Mouse (Mus musculus) urinary bladder, postnatal 25 days (tissue): ENCODE results near the gene Gpd1l.

Experiments
- DNase-seq: peaks from one replicate; pipeline ENCODE4 v3.0.0; 2022; ENCODE audit warnings: low spot score

Gene Gpd1l

DNA sequence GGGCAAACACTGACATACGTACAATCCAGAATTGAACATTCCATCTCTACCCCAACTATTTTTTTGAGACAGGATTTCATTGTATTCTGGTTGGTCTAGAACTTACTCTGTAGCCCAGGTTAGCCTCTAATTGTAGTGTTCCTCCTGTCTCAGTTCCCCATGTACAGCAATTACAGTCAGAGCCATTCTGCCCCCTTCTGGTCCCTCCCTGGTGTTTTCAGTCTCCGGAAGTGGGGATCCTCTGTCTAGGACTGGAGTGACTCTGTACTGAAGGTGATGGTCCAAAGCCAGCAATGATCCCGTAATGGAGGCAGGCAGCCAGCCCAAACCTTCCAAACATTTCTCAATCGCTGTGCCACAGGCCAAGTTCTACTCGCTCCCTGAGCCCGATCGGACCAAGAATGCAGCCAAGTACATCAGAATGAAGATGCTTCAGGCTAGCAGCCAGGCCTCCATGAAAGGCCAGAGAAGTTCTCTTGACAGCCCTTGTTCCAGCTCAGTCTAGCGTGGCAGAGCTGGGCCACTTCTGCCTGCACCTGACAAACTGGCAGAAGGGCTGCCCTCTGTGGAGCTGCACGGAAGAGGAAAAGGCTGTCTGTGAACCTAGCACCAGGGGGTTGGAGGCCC is 3.2 kb downstream of the Gpd1l start:
- DNase-seq, result peak; percentile 60

DNA sequence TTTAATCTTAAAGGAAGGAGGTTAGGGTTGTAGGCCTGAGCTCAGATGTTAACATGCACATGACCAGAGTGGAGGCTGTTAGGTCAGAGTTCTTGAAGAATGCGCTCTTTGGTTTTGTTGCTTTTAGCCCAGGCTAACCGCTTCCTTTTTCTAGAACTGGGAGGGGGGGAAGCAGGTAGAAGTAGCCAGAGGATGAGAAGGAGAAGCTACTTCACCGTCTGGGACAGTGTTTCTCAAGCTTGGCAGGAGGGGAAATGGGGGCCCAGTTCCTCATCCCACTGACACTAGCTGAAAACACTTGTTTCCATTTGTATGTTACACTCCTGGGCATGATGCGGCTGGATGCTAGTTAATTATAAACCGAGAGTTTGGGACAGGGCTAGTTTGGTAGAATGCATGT is 8.2 kb downstream of the Gpd1l start:
- no peak for DNase-seq

DNA sequence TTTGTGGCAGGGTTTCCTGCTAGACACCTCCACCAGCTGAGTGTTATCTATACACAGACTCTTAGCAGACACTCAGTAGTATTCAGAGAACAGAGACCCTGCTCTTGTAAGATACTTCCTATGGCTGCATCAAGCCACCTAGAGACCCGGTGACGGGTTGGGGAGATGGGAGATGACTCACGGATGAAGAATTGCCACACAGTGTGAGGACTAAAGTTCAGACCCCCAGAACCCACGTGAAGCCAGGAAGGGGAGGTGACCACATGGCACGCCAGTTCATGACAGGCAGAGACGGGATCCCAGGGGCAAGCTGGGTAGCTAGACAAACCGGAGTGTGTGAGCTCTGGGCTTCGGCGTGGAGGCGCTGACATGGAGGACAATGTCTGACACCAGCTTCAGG is 8.7 kb downstream of the Gpd1l start:
- no peak for DNase-seq

DNA sequence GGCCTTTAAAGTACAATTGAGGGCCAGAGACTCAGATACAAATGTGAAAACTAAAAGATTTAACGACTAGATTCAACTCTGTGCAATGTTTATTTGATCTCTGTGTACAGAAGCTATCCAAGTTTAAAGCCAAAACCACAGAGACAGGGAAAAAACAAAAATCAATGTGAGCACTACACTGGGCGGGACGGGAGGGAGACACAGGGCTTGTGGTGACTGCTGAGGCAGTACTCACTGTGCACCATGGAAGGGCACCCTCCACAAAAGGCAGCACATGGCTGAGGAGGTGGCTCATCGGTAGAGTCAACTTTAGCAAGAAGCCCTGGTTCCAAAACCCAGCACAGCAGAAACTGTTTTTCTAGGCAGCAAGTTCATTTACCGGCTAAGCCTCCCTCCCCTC is 9.3 kb downstream of the Gpd1l start:
- DNase-seq, result no peak

DNA sequence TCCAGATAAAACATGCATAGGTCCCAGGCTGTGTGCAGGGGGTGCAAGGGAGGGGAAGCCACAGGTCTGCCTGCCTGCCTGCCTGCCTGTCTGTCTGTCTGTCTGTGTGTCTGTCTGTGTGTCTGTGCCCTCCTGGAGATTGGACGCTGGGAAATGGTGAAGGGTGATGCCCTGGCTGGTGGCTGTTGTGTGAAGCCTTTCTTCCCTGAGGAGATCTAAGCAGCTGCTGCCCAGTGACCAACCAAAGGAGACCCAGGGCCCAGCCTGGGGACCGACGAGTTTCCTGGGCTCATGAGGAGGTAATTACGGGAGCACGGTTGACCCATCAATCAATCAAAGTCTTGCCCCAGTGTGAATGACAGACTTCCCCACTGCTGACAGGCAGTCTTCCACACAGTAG is 11.6 kb downstream of the Gpd1l start:
- no peak for DNase-seq

DNA sequence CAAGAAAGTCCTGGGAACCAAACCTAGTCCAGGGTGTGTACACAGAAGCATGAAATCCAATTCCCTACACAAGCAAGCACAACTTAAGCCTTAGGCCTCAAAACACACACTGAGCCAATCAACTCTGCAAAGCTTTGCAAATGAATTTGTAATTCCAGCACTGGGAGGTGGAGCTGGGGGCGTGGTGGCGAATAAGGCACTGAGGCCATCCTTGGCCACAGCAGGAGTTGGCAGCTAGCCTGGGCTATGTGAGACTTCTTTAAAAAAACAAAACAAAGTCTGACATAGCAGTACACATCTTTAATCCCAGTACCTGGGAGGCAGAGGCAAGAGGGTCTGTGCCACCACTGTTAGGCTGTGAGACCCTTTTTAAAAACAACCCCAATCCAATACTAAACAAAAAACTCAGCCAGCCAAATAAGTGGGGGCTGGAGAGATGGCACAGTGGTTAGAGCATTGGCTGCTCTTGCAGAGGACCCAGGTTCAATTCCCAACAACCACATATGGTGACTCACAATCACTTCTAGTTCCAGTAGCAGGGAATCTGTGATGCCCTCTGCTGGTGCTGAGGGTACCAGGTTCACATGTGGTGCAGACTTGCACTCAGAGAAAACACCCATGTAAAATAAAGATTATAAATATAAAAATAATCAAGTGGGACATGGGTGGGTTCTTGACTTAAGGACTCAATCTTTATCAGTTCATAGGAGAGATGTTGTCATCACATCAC is 12.3 kb downstream of the Gpd1l start:
- DNase-seq, result no peak

DNA sequence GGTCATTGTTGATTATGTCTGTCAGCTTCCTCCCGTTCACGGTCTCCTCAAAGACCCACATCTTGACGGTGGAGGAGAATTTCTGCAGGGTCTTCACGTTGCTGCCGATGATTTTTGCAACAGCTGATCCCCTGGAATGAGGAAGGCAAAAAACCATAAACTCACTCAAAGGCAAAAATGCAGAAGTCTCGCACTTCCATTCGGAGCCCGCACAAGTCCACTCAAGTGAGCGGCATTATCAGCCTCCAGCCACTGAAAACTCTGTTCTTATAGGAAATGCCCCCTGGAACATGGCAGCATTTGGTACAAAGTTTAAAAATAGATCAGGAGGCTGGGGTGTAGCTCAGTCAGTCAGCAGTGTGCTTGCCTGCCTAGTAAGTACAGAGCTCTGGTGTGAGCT is 13.2 kb downstream of the Gpd1l start:
- DNase-seq, result no peak

DNA sequence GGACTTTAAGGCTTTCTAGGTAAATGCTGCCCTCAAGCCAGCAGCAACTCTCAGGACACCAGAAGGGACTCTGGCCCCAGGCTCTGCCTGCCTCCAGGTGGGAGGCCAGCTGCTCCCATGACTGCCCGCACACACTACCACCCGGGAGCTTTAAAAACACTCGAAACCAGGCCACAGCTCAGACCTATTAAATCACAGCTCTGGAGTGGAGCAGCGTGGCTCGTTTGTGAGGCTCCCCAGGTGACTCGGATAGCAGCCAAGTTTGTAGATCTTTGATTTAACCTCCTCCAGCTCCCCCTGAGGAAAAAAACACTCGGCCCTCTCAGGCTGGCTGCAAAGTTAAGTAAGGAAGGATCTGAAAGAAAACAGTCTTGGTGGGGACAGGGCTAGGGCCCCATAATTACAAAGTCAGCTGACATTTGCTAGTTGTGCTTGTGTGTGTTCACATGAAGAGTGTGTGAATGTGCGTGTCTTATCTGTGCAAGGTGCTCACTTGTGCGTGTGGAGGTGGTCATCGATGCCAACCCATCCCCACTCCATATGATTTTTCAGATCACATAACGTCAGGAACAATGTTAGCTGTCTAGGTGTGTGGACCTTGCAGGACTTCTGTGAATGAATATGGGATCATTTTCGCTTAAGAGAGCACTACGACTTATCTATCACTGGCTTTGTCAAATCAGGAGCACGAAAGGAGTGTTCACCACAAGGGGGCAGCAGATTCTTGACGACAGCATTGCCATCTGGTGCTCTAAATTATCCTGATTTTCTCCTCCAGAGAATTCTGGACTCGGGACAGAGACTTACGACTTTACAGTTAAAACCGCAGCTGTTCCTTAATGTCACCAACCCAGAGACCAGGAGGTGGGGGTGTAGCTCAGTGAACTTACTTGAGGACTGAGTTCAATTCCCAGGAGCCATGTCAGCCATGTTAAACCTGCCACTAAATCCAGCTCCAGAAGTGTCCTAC is 20.8 kb downstream of the Gpd1l start:
- DNase-seq, result peak; percentile 74

DNA sequence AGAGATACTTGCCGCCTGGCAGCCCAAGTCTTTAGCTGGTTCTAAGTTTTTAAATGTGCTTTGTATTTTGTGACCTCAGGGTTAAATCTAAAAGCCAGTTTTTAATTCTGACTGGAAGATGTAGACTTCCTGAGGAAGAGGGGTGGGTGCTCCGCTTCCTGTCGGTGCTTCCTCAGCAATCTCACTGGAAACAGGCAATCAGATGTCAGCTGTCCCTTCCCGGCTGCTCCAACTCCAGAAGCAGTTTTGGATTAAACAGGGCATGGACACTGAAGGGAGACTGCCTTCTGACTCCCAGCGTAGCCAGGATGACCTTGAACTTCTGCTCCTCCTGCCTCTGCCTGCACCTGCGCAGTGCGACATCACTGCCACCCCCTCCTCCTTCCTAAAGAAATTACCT is 26.3 kb downstream of the Gpd1l start:
- no peak for DNase-seq

DNA sequence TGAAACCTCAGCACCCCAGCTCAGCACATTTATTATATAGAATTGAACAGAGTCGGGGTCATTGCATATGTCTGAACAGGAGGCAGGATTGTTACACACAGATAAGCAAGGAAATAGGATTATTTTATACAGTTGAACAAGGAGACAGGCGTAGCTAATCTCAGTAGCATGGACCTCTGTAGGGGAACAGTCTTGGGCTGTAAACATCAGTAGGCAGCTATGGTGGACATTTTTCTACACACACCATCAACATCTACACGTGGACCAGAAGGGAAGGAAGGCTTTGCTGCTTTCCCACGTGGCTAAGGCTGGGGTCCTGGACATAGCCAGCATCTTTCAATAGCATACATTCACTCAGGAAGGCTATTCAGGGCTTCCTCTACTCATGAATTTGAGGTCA is 37.9 kb downstream of the Gpd1l start:
- DNase-seq, result no peak

DNA sequence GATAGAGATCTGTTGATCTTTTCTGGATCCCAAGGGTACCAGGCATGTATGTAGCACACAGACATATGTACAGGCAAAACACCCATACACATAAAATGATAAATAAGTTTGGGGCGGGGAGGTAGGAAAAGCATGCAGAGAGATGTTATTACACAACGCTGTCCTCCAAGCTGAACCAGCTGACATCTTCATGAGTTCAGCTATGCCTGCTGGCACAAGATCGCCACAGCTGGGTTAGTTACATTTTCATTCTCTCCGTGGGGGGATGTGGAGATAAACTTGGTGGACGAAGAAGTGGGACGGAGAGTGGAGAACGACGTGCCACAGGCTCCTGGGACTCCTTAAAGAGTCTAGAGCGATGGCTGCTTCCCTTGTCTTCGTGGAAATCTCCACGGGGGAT is 40.8 kb downstream of the Gpd1l start:
- no peak for DNase-seq

DNA sequence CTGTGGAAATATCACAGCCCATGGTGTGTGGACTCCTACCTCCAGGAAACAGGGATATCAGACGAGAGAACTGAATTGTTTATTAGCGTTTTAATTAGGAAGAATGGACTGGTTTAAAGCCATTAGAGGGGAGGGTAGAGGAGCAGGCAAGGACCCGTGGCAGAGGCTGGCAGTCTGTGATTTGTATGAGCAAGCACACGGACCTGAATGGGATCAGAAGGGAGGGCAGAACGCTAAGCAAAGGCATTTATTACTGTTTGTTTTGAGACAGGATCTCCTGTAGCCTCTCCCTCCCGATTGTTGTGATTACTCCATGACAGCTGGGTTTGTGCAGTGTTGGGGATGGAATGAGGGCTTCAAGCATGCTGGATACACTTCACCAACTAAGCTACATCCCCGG is 43.4 kb downstream of the Gpd1l start:
- no peak for DNase-seq

DNA sequence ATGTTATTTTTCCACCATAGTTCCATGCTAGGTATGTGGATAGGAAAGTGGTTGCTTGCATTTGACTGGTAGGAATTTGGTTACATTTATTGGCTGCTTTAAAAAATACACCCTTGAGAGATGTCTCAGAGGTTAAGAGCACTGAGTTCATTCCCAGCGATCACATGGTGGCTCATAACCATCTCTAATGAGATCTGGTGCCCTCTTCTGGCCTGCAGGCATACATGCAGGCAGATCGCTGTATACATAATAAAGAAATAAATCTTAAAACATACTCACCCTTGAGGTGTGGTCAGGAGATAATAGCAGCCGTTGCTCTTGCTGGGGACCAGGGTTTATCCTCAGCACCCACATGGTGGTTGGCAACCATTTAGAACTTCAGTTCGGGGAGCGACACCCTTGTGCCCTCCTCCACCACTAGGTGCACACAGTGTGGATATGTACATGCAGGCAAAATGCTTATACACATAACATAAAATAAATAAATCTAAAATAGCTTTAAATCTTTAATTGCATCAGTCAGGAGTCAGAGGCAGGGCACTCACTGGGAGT is 44.9 kb downstream of the Gpd1l start:
- no peak for DNase-seq

DNA sequence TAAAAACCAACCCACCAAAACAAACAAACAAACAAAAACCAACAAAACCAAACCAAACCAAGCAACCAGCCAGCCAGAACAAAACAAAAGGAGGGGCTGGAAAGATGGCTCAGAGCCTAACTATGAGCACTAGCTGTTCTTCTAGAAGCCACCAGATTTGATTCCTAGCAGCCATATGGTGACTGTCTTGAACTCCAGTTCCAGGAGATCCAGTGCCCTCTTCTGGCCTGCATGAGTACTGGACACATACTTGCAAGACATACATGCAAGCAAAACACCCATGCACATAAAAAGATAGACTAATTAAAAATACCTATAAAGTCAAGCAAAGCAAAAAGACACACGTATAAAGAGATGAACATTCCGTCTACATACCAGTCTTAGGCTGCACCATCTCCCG is 46.1 kb downstream of the Gpd1l start:
- no peak for DNase-seq

DNA sequence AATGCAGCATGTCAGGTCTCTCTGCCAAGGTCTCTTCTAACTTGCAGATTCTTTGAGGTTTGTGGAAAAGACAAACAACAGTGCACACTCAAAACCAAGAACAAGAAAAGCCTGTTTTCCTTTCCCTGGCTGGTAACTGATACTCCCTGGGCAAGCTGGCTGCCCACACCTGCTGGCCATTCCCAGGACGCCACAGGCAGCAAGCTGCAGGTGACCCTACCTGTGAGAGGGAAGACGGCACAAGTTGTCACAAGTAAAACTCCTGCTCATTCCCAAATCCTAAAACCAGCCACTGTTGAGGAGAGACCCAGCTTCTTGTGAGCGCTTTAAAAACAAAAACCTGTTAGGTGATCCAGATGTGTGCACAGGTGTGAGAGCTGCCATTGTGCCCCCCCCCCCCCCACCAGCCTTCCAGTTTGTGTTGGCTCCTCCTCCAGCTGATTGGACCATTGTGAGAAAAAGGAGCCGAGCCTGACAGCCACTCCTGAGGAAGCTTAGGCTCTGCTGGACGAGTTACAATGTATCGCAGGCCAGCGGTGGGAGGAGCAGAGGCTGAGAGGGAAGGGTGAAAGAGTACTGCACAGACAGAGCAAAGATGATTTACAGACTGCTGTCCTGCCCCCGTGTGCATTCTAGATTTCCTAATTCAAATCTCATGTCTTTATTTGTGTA is 47.7 kb downstream of the Gpd1l start:
- no peak for DNase-seq

DNA sequence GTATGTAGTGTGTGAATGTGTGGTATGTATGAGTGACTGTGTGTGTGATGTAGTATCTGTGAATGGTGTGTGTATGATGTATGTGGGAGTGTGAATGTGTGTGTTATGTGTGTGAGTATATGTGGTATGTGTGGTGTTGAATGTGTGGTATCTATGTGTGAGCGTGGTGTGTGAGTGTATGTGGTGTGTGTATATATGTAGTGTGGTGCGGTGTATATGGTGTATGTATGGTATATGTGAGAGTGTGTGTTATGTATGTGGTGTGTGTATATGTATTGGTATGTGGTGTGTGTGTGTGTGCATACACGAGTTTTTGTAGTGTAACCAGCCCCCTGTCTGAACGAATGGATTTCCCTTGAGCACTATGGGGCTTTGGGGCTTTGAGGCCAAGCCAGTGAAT is 48.2 kb downstream of the Gpd1l start:
- no peak for DNase-seq

DNA sequence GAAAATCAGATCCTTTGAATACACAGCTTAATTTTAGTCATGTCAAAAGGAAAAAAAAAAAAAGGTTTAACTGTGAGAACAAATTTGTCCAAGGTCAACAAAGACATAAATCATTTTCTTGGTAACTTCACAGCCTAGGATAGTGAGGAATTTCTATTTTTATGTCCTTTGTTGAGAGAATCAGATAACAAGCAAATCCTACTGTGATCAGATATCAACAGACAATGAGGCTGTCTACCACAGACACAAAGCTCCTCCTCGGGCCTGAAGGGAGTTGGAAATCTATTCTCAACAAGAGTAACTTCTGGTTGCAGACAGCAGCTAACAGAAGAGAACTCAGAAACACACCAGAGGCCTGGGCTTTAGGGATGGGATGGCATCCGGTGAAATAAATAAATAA is 51.8 kb downstream of the Gpd1l start:
- no peak for DNase-seq

DNA sequence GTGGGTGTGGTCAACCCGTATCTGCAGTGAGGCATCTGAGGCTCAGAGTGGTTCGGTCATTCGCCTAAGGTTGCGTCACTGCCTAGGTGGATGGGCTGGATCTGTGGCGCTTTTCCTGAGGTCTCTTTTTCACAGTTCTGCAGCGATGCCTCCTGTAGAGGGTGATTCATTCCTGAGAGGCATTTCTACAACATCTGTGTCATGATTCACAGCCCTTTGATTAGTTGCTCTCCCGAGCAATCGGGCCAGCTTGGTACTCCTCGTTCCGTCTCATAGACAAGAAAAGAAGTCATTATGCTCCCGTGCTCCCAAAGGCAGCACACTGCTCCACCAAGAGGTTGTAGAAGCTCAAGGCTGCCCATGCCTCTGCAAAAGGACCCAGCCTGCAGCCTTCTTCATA is 78.5 kb downstream of the Gpd1l start:
- DNase-seq, result no peak

DNA sequence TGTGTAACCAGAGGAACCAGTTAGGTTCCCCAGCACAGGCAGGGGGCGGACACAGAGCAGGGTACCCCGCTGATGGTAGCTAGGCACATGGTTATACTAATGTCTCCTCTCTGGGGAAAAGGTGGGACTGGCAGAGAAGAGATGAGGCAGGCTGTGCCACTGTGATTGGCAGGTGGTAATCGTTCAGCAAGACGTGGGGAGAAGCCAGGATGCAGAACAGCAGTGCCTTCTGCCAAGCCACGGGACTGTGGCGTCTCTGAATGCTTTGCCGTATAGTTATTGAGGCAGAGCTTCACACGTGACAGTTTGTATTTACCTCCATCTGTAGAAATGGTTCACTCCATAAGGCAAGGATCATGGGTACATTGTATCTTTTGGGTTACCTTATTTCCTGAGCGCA is 79.1 kb downstream of the Gpd1l start:
- DNase-seq, result no peak

DNA sequence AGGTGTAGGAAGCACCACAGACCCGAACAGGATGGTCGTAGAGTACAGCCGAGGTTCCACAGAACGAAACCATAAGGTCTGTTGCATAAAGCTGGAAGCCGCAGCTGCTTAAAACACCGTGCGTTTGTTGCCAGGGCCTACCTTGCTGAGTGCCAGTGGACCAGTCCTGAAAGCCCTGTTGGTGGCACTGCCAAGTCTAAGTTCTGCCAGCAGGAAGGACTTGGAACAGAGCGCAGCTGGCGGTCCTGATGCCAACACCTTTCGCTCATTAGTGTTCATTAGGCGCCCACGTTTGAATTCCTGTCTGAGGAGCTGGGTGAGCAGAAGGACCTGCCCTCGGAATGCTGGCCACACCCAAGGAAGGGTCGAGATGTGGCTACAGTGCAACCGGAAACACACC is 80.5 kb downstream of the Gpd1l start:
- no peak for DNase-seq

DNA sequence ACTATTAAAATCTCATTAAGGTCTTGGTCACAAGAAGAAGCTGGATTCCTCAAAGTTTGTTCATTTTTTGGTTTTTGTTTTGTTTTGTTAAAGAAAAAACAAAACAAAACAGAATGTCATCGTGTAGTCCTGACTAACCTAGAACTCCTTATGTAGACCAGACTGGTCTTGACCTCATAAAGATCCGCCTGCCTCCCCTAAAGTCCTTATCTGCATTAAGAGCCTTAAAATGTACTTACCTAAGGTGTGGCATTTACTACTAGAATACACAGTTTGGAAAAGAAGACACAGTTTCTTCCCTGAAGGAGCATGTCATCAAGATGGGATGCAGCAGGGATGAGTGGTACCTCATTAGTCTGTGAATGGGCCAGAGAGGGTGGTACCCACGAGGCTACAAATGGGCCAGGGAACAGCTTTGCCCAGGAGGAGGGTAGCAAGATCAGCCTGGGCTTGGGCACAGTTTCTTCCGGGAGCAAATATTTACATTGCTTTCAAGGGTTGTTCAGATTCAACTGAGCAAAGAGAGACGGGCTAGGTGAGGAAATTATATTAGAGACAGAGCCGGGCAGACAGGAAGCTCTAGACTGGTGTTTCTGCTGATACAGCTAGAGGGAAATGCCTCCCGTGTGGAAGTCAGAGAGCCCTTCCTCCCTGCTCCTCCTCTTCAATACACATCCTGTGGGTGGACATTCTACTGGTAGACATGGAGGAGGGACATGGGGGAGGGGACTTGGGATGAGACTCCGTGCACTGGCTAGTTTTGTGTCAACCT is 82.2 kb downstream of the Gpd1l start:
- DNase-seq, result no peak
